Mouse (Mus musculus) gastrocnemius, postnatal 4 days (tissue): ENCODE measurements around the gene Plekha5. TPM values are rescaled to one million over a fixed set of nuclear protein-coding genes. Genes with fewer than 3 reads are reported as not detected.
A peak's percentile ranks its signal among the peaks of the same experiment; 100 is the strongest.

Experiments used
- DNase-seq, 2 experiments: peaks; one replicate each; pipeline ENCODE4 v3.0.0; 2021 to 2022; ENCODE audit warnings: low spot score in 2 of 2, mixed read lengths in 2 of 2
- total RNA-seq, 2 experiments: library from RNA; stranded (reverse); gene quantifications; 2 replicates each; pipeline ENCODE4 v1.2.3; 2021

Gene Plekha5
- total RNA-seq, 2 experiments from 2014 or later: 34.7 to 40.1 TPM

DNA sequence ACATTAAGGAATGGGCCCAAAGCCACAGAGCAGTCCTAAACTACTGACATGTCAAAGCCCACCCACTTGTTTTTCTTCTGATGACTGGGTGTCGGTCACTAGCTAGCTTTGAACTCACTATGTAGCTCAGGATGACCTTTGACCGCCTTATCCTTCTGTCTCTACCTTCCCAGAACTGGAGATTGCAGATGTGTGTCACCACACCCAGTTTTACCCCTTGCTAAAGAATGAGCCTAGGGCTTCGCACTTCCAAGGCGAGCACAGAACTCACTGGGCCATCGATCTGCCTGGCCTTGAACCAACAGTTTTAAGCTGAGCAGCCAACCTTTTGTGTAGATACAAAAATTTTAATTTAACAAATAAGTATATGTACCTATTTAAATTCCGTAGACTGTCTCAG is 184.8 kb downstream of the Plekha5 start:
- no peak for DNase-seq

DNA sequence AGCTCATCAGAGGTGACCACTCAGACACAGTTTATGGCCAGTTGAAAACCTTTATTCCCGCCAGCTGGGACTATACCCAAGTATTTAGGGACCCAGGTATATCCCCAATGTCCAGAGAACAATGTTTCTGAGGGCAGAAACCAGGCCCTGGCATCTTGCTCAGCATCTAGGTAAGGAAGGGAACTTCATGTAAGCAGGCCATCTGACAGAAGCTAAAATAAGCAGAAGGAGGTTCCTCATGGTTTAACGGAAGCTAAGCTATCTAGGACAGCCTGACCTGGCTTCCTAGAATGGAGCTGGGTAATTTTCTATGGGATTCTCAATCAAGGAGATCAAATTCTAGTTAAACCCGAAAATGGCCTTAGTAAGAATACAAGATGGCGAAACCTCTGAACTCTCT is 185.7 kb downstream of the Plekha5 start:
- no peak for DNase-seq

DNA sequence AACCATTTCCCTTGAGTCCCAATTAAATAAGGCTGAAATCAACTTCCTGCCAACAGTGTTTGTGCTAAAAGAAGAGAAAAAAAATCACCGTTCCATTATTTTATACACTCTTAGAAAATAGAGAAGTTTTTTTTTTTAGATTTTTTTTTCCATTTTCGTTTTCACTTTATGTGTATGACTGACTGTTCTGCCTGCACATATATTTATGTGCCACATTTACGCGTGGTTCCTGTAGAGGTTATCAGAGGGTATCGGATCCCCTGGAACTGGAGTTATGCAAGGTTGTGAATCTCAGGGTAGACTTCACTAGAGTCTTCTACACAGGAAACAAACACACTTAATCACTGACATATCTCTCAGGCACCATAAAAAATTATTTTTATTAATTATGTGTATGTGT is 186.3 kb downstream of the Plekha5 start:
- no peak for DNase-seq

DNA sequence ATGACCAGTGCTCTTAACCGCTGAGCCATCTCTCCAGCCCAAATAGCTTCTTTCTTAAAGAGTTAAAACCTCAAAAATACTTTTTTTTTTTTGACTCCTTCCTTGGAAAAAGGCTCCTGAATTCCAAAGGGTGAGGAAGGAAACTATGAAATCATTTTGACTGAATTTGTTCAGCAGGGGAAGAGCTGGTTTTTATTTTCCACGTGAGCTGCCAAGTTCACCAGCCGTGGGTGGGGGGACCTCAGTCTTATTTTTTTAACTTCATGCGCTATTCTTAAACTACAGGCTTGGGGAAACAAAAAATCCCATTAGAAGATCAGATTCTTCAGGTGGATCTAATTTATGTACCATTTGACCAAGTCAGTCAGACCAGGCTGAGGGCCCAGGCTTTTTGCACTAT is 187.4 kb downstream of the Plekha5 start:
- peak in 1 of 2 experiments; percentile 16 for DNase-seq

DNA sequence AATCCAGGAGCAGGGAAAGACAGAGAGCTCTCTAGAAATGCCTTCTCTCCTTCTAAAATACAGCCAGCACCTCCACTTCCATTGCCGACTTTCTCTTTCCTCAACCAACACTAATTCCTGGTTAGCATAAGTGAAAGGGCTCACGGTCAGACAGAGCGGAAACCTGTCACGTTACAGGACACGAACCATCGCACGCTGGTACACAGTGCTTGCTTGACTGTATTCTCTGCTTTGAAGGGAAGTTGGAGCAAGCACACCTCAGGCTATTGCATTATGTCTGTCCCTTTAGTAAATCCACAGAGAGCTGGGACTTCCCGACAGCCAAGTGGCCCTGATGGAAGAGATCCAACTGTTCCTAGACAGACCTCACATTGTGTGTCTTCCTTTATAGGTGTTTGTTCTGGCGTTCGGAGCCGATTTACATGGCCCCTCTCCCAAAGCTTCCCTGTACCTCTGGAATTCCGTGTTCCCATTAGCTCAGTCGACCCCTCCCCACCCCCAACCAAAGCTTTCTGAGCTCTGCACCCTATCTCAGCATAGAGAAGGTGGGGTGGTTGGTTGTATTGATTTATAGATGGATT is 188.1 kb downstream of the Plekha5 start:
- DNase-seq: no peak

DNA sequence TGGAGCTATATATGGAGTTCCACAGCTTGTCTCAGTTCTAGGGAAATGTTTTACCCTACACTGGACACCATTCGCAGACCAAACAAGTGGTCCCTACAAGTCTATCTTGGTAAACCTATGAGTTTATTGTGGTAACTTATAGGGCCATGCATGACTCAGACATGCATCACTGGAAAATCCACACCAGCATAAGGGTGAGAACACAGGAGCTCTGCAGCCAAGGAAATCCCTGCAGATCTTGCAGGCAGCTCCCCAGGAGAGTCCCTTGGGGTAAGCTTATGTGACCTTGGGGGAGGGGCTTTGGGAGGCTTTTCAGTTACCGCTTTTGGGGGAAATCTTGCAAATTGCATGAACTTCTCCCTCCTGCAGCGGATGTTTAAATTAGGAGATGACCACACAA is 190.0 kb downstream of the Plekha5 start:
- no peak for DNase-seq

DNA sequence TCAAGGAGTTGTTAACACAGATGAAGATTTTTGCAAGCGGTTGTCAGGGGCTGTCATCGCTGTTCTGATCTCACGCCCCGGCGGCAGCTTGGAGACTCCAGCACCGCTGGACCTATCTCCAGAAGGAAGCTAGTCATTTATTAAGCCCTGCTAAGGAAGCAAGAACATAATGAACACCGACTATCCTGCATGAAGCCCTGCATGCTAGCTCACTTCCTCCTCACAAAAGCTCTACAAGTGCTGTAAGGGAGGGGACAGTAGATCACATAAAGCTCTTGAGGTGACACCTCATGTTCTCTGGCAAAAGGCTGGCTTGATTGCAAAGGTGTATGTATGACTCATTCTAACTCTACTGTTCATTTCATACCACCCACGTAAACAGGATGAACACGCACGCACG is 190.9 kb downstream of the Plekha5 start:
- DNase-seq: no peak

DNA sequence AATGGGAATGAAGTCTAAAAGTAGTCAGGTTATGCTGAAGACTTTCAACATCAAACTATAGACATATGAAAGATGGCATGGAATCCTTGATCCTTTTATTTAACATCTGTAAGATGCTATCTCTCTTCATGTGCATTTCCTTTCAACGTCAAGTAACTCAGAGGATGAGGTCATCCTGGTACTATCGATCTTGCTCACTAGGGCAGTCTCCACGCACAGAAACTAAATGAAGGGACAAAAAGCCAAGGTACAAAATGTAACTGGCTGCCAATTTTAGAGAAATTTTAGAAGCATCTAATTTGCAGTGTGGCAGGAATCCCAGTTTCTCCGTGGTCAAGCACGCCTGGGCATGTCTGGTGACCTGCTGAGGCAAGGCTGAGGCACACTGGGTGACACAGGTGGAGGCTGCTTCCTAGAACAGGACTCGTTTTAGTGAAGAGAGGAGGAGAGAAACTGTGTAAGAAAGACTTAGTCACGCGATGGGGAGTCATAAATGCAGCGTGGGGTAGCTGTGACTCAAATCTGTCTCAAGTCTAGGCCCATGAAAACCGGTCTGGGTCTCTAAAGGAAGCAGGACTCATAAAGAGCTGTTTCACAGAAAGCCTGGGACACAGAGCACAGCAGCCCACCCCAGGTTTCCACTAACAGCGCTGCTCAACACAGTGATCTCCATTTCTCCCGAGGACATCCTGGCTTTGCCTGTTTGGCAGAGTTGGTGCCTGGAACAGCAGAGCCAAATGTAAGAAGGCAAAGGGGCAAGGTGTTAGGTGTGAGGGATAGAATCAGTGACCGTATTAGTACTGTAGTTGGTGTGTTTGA is 196.9 kb downstream of the Plekha5 start:
- no peak for DNase-seq

DNA sequence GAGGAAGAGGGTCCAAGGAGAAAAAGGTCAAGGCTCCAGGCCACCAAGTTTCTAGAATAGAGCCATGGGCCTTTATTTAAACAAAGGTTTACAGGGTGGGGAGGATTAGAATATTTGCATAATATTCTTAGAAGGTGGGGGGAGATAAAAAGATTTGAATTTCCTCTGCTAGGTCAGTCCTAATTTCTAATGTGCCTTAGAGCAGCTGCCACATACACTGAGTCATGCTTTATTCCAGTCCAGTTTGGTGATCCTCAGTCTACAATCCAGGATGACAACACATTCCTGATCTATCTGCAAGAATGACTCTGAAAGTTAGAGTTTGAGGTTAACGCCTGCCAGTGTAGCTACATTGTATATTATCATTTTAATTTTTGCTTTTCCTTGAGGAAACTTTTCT is 197.8 kb downstream of the Plekha5 start:
- DNase-seq: no peak

DNA sequence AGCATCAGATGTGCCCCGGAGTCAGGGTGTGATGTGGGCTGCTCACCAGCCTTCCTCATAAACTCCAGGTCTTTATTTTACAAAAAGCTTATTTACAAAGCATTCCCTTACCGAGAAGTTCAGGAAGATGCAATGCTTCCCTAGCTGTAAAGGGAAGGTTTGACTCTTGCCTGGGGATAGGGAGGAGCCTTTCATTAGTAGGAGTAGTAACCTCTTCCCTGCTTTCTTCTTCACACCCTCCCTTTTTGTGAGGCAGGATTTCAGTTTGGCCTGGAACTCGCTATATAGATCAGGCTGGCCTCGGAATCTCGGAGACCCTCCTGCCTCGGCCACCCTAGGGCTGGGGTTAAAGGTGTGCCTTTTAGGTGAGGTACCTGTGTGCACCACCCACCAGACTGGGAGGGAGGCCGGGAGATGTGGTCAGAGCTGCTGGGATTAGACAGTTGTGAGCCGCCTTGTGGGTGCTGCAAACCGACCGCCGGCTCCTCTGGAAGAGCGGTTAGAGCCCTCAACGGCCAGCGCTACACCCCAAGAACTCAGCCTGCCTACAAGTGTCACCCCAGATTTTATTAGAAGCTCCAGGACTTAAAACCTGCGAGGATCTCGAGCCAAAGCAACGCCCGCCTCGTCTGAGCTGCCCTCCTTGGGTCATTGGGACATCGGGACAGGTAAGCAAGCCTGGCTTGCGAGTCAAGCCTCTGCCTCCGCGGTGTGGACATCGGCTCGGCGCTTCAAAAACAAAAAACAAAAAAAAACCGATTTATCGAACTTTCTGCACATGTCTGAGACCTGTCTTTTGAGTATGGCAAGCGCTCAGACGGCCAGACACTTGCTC is 198.8 kb downstream of the Plekha5 start, which contains the start of gene Aebp2:
Gene Aebp2, plus strand, starts transcription at position 273 of the 835 bp plus-strand sequence.
- DNase-seq: peak in 1 of 2 experiments; percentile 14

DNA sequence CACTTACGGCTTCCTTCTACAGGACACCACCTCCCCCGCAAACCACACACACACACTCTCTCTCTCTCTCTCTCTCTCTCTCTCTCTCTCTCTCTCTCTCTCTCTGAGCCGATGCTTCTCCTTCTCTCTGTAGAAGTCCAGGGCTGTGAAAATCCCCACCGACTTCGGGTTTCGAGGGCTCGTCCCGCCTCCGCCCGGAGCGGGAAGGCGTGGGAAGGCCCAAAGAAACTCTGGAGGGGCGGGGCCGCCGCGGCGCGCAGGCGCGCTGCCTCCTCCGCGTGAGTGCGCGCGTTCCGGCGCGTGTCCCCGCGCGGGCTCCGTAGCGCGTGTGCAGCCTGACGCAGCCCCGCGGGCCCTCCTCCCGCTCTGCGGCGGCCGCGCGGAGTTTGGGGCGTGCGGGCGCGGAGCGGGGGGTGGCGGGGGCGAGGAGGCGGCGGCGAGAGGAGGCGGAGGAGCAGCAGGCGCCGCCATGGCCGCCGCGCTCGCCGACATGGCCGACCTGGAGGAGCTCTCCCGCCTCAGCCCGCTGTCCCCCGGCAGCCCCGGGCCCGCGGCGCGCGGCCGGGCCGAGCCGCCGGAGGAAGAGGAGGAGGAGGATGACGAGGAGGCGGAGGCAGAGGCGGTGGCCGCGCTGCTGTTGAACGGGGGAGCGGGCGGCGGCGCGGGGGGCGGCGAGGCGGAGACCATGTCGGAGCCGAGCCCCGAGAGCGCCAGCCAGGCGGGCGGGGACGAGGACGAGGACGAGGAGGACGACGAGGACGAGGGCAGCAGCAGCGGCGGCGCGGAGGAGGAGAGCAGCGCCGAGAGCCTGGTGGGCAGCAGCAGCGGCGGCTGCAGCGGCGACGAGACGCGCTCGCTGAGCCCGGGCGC is 199.6 kb downstream of the Plekha5 start:
- DNase-seq: peak; percentile 92 to 94

DNA sequence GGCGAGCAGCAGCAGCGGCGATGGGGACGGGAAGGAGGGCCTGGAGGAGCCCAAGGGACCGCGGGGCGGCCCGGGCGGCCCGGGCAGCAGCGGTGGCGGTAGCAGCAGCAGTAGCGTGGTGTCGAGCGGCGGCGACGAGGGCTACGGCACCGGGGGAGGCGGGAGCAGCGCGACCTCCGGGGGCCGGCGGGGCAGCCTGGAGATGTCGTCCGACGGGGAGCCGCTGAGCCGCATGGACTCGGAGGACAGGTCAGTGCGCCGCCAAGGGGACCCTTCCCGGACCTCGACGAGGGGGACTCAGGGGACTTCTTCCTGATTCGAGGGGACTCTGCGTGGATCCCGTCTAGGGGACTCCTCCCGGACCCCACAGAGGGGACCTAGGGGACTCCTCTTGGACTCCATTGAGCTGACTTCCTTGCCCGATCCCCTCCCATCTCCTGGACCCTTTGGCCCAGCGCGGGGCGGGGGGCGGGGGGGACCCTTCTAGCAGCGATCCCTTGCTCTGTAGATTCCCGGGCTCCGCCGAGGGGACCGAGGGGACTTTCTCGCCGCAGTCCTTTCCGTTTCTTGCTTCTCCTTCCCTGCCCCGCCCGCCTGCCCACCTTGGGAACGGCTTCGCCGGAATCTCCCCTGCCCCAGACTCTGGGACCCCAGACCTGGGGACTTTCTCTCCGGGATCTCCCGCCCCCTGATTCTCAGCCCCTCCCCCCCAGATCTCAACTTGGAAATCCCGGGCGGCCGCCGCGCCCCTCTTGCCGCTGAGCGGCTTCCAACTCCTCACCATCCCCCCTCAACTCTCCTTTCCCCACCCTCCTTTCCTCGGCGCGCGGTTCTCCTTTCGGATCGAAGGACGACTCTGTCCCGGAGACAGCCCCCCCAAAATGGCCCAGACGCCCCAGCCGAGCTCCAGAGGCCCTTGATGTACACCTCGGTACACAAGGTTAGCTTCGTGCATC is 200.5 kb downstream of the Plekha5 start:
- DNase-seq: peak; percentile 51

DNA sequence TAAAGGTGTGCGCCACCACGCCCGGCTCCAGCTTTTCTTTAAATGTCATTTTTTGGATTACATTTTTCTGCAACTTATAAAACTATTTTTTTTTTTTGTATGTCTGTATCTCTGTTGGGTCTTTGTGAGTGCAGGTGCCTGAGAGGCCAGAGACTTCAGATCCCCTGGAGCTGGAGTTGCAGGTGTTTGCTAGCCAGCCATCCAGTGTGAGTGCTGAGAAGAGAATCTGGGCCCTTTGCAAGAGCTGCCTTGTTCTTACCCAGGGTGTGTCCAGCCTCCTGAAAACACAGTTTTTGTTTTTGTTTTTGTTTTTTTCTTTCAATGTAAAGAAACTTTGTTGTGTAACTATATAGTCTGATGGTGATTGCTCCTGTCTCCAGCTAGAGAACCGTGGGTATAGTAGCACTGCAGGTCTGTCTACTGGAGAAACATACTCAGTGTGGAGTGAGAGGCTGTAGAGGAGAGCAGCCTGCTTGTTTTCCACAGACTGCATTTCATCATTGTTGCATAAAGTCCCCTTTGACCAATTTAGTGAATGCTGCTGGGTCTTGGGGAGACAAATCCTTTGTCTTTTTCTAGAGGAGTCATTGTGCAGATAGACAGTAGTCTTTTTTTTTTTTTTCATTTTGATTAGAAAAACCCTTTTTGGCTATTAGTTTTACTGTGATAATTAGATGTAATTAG is 205.5 kb downstream of the Plekha5 start:
- DNase-seq: no peak

DNA sequence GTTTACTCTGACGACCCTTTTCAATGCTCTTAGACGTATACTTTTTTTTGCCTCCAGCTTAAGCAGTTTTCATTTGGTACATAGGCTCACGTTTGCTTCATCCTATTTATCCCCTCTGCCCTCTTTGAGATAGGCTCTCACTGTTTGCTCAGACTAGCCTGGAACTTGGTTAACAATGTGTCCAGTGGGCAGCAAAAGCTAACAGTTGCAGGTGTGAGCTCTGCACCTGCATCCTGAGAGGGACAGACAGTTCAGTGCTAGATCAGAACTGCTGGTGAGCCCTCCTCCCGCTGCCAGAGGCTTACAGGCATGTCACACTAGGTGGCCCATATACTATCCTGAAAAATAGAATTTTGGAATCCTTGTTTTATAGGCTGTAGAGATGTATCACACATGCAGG is 206.5 kb downstream of the Plekha5 start:
- DNase-seq: no peak

DNA sequence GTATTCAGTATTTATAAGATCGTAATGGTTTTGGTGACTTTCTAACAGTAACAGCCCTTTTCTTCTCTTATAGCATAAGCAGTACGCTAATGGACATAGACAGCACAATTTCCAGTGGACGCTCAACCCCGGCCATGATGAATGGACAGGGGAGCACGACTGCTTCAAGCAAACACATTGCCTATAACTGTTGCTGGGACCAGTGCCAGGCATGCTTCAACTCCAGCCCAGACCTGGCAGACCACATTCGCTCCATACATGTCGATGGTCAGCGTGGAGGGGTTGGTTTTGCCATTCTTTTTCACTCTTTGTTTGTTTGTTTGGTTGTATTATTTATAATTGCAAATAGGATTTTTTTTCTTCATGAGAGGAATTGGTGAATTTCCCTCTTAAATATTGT is 209.8 kb downstream of the Plekha5 start:
- DNase-seq: no peak

DNA sequence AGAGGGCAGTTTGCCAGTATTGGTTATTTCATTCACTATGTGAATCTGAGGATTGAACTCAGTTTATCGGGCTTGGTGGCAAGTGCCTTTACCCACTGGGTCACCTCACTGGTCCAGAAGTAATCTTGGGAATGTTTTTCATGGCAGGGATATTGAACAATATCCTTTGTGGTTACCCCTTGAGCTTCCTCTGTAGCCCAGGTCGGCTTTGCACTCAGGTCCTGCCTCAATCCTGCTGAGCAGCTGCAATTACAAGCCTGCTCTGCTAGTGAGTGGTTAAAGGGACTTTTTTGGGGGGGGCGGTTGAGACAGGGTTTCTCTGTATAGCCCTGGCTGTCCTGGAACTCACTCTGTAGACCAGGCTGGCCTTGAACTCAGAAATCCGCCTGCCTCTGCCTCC is 212.4 kb downstream of the Plekha5 start:
- DNase-seq: no peak

DNA sequence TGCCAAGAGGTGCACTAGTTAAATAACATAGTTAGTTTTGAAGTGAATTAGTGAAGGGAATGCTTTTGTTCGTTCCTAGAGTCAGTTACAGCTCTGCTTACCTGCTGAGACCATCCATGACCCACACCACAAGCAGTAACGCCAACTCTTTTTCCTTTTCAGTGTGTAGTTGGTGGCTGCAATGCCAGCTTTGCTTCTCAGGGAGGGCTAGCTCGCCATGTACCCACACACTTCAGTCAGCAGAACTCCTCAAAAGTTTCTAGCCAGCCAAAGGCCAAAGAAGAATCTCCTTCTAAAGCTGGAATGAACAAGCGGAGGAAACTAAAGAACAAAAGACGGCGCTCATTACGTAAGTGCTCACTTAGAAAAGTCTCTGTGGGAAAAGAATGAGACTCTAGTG is 218.2 kb downstream of the Plekha5 start:
- no peak for DNase-seq

DNA sequence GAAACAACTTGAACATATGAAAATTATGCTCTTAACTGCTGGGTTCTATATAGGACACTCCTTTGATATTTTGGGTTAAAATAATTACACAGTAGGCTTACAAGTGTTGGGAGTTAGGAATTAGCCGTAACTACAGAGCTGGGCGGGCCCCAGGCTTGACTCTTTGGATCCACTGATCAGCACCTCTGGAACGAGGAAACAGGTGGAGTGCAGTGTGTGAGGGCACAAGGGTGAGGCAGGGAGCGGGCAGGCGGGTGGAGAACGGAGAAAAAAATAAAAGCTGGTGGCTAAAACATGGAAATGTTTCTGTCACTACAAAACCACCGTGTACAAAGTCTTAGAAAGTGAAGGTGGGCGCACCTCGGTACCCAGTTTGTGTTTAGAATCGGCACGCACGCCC is 218.8 kb downstream of the Plekha5 start:
- DNase-seq: no peak

DNA sequence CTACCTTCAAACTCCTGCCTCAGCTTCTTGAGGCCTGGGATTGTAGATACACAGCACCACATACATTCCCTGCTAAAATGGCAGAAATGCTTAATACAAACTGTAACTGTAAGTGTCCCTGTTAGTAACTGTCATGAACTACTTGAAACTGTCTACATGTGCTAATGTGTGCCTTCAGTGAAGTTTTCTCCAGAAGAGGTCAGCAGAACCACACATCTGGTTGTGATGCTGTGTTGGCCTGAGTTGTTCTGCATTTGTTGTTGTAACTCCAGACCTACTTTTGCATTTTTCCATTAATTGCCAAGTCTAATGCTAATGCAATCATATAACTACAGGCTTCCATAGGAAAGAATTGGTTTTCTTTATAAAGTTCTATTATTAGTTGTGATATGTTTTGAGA is 222.1 kb downstream of the Plekha5 start:
- no peak for DNase-seq
